Mouse (Mus musculus): ENCODE measurements around the gene Sstr2. TPM values are rescaled to one million over a fixed set of nuclear protein-coding genes. Genes with fewer than 3 reads are reported as not detected.
A peak's percentile ranks its signal among the peaks of the same experiment; 100 is the strongest.
"Not testable (repeated sequence)": the region's sequence is repeated elsewhere in the genome, so short reads cannot be mapped to it uniquely, and the experiment has no call there.

The Sstr2 gene
- polyA plus RNA-seq, 1 experiment from 2014 or later, result 28.1 TPM

DNA sequence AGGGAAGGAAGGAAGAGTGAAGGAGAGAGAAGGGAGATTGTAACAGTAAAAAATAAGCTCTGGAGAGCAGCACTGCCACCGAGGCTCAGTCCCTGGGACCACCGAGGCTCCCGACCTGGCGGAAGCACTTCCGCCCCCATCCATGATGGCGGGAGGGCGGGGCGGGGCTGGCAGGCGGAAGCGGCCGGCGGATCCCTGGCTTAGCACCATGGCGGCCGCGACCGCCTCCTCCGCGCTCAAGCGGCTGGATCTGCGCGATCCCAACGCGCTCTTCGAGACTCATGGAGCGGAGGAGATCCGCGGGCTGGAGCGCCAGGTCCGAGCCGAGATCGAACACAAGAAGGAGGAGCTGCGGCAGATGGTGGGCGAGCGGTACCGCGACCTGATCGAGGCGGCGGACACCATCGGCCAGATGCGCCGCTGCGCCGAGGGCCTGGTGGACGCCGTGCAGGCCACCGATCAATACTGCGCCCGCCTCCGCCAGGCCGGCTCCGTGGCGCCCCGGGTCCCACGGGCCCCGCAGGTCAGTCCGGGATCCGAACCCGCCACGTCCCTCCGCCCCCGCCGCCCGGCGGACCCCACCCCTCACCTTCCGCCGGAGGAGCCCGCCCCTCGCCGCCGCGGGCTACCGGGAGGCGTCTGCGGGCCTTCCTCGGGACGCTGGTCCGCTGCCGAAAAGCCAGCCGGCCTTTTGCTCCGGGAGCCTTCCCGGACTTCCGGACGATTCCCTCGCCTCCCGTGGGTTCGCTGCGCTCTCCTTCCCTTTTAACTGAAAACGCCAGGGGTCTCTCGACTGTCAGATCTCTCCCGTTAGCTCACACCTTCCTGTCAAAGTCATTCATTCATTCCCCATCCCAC lies 30.4 kb downstream of the Sstr2 start, which contains the start of gene Slc39a11:
Slc39a11 (minus strand) TSS at position 727 of the 858 bp plus-strand sequence.
- H3K27me3 ChIP-seq, result no peaks in the 10 kb centered on the region
- H3K4me3 ChIP-seq, result peak within 1 kb of the TSS; percentile 91
- H3K9me3 ChIP-seq, result no peaks in the 10 kb centered on the region
- H3K4me1 ChIP-seq (replicated peaks), result peaks cover 35% of the 10 kb centered on the region
- H3K27ac ChIP-seq (replicated peaks), result peak within 1 kb of the TSS; percentile 94
- H3K9ac ChIP-seq, result peak within 1 kb of the TSS; percentile 96
- H3K4me2 ChIP-seq, result peak within 1 kb of the TSS; percentile 66
- peaks cover 27% of the 10 kb centered on the region for H3K36me3 ChIP-seq
- ATAC-seq (ENCODE audit: low FRiP score, low read depth), result peak; percentile 76
- WGBS, result 0% methylated on average over 88 of the region's 91 CpGs

DNA sequence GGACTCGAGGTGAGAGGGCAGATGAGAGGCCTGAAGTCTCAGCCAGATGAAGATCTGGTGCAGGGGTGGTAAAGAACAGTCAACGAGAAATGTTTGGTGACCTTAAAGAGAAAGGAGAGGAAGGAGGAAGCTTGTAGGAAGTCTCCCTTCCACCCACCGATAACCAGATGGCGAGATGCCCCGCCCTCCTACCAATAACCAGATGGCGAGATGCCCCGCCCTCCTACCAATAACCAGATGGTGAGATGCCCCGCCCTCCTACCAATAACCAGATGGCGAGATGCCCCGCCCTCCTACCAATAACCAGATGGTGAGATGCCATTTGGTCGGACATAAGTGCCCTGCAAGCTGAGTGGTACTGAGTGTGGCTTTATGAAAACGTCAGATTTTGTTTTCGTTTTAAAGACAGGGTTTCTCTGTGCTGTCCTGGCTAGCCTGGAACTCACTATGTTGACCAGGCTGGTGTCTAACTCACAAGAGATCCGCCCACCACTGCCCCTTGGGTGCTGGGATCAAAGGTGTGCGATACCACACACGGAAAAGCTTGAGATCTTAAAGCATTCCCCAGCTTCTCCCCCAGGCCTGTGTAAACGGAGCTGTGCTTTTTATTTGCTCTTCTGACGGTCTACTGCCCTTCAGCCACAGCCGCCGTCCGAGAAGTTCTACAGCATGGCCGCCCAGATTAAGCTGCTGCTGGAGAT lies 32.2 kb downstream of the Sstr2 start:
- Histone ChIP-seq H3K9ac (no peak overlapping the region), H3K36me3 (peaks cover 39% of the 10 kb centered on the region), H3K27ac (replicated peaks) (peak overlapping the region; percentile 55; the same call in 1 of the 2 replicates), H3K4me3 (no peak overlapping the region), H3K9me3 (no peaks in the 10 kb centered on the region), H3K4me2 (peak overlapping the region; percentile 66), H3K4me1 (replicated peaks) (peaks cover 42% of the 10 kb centered on the region), H3K27me3 (no peaks in the 10 kb centered on the region)
- WGBS, result 61% methylated on average over 22 of the region's 22 CpGs
- ATAC-seq (ENCODE audit: low FRiP score, low read depth), result 0 out of 2 replicates have a peak, but pooled peaks have one; percentile 7

DNA sequence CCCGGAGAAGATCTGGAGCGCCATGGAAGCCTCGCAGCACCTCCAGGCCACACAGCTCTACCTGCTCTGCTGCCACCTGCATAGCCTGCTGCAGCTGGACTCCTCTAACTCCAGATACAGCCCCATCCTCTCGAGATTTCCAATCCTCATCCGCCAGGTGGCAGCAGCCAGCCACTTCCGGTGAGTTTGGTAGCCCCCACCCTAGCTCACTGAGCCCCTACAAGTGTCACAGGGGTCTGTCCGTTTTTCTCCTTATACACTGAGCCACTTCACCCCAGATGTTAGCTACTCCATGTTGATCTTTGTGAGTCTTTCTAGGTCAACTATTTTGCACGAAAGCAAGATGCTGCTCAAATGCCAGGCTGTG lies 32.7 kb downstream of the Sstr2 start:
- ATAC-seq (ENCODE audit: low FRiP score, low read depth), result no peak
- Histone ChIP-seq H3K4me2 (0 out of 2 replicates have a peak overlapping the region, but pooled peaks have one; percentile 10), H3K27ac (replicated peaks) (no peak overlapping the region)

DNA sequence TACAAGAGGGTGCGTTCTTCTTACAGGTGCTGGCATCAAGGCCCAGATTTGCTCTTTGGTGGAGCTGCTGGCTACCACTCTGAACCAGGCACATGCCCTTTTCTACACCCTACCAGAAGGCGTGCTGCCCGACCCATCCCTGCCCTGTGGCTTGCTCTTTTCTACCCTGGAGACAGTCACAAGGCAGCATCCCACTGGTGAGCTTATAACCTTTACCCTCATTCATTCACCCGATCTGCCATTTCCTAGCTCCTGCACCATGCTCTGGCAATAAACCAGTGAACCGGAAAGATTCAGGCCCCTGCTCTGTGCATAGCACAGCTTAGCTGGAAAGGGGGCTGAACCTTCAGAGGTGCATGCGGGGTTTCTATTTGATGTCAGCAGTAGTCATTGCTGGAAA lies 33.4 kb downstream of the Sstr2 start:
- H3K4me1 ChIP-seq (replicated peaks), result peaks cover 54% of the 10 kb centered on the region
- no peak overlapping the region for H3K27ac ChIP-seq (replicated peaks)
- no peaks in the 10 kb centered on the region for H3K9me3 ChIP-seq
- 88% methylated on average over 6 of the region's 6 CpGs for WGBS
- no peak for ATAC-seq (ENCODE audit: low FRiP score, low read depth)
- no peak overlapping the region for H3K4me2 ChIP-seq
- H3K4me3 ChIP-seq, result no peak overlapping the region
- H3K36me3 ChIP-seq, result peaks cover 51% of the 10 kb centered on the region
- no peak overlapping the region for H3K9ac ChIP-seq
- H3K27me3 ChIP-seq, result no peaks in the 10 kb centered on the region

More for the DNA sequence above, 32.7 kb downstream of the Sstr2 start:
- no peak overlapping the region for H3K4me3 ChIP-seq
- no peaks in the 10 kb centered on the region for H3K27me3 ChIP-seq
- no peak overlapping the region for H3K9ac ChIP-seq
- H3K36me3 ChIP-seq, result peaks cover 44% of the 10 kb centered on the region
- no peaks in the 10 kb centered on the region for H3K9me3 ChIP-seq
- 44% methylated on average over 8 of the region's 8 CpGs for WGBS
- H3K4me1 ChIP-seq (replicated peaks), result peaks cover 47% of the 10 kb centered on the region

DNA sequence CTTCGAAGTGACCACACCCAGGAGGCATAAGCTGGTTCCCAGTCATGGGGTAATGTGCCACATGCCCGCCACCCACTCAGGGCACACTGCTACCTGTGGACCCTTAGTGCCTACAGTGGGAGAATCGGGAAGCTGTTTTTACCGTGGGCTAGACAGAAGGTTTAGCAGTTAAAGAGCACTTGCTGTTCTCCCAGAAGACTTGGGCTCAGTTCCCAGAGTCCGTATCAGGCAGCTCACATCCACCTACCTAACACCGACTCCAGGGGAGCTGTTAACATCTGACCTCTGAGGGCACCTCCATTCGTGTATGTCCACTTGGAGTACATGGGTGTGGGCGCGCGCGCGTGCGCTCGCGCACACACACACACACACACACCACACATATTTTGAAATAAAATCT lies 35.0 kb downstream of the Sstr2 start:
- H3K4me1 ChIP-seq (replicated peaks), result peaks cover 43% of the 10 kb centered on the region
- H3K36me3 ChIP-seq, result peaks cover 65% of the 10 kb centered on the region
- no peak for ATAC-seq (ENCODE audit: low FRiP score, low read depth)
- 95% methylated on average over 15 of the region's 15 CpGs for WGBS
- no peaks in the 10 kb centered on the region for H3K9me3 ChIP-seq
- H3K4me3 ChIP-seq, result no peak overlapping the region
- no peak overlapping the region for H3K27ac ChIP-seq (replicated peaks)
- no peak overlapping the region for H3K9ac ChIP-seq
- H3K27me3 ChIP-seq, result no peaks in the 10 kb centered on the region
- no peak overlapping the region for H3K4me2 ChIP-seq

DNA sequence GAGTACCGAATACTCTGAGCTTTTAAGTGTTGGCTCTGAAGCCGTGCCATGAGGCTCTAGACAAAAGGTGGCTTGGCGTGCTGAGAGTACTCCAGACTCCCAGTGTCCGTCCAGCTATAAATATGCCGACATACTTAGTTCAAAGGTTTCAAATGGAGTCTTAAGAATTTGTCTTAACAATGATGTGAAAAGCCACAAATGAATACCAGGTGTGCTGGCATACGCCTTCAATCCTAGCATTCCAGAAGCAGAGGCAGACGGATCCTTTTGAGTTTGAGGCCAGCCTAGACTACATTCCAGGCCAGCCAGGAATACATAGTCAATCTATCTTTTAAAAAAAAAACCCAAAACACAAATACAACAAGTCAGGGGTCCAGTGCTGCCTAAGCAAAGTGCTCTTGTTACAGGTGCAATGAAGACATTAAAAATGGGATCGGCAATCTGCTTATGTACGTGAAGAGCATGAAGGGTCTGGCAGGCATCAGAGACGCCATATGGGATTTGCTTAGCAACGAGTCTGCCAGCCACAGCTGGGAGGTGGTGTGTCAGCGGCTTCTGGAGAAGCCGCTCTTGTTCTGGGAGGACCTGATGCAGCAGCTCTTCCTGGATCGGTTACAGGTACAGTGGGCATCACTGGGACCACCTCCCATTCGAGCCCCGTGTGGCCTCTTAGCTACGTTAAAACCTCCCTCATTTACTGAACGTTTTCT lies 35.6 kb downstream of the Sstr2 start:
- 71% methylated on average over 18 of the region's 18 CpGs for WGBS
- Histone ChIP-seq H3K4me3 (no peak overlapping the region), H3K27me3 (no peaks in the 10 kb centered on the region), H3K4me1 (replicated peaks) (peaks cover 42% of the 10 kb centered on the region), H3K36me3 (peaks cover 71% of the 10 kb centered on the region), H3K9ac (no peak overlapping the region), H3K4me2 (no peak overlapping the region), H3K27ac (replicated peaks) (no peak overlapping the region), H3K9me3 (no peaks in the 10 kb centered on the region)
- no peak for ATAC-seq (ENCODE audit: low FRiP score, low read depth)

DNA sequence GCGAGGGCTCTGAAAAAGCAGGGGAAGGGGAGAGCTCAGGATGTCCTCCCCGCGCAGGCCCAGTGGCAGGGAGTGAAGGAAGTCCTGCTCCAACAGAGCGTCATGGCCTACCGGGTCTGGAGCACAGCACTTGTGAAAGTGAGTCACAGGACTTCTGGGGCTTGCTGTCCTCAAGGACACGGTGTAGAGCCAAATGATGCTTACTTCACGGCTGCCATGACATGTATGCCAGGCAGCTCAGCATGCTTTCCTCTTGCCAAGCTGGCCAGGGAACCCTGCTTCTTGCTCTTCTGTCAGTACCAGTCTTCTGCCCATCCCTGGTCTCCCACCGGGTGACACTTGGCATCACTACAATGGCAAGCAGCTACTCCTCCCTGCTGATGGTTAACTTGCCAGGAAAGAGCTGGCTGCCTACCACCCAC lies 37.4 kb downstream of the Sstr2 start:
- H3K9ac ChIP-seq, result no peak overlapping the region
- peaks cover 27% of the 10 kb centered on the region for H3K4me1 ChIP-seq (replicated peaks)
- peak; percentile 70 for ATAC-seq (ENCODE audit: low FRiP score, low read depth)
- H3K4me2 ChIP-seq, result no peak overlapping the region
- H3K9me3 ChIP-seq, result no peaks in the 10 kb centered on the region
- H3K27ac ChIP-seq (replicated peaks), result peak overlapping the region; percentile 55
- whole genome bisulfite sequencing, result 68% methylated on average over 8 of the region's 8 CpGs
- no peaks in the 10 kb centered on the region for H3K27me3 ChIP-seq
- no peak overlapping the region for H3K4me3 ChIP-seq
- peaks cover 87% of the 10 kb centered on the region for H3K36me3 ChIP-seq

DNA sequence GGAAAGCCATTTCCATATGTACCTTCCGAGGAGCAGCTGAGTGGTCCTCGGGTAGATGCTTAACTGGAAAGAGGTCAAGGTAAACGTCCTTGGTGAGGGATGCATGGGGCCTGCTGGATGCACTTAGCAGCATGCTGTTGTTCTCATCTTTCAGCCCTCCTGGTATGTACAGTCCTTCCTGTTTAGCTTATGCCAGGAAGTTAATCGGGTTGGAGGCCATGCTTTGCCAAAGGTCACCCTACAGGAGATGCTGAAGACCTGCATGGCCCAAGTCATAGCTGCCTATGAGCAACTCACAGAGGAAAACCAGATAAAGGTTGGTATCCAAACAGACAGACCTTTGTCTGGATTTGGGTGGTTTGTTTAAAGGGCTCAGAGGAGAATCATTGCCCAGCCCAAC lies 38.1 kb downstream of the Sstr2 start:
- WGBS, result 75% methylated on average over 4 of the region's 4 CpGs
- no peak overlapping the region for H3K4me3 ChIP-seq
- H3K9ac ChIP-seq, result no peak overlapping the region
- H3K27me3 ChIP-seq, result no peaks in the 10 kb centered on the region
- H3K36me3 ChIP-seq, result peaks cover 91% of the 10 kb centered on the region
- ATAC-seq (ENCODE audit: low FRiP score, low read depth), result peak; percentile 9; the same call in 1 of the 2 replicates
- peaks cover 21% of the 10 kb centered on the region for H3K4me1 ChIP-seq (replicated peaks)
- H3K4me2 ChIP-seq, result no peak overlapping the region
- no peaks in the 10 kb centered on the region for H3K9me3 ChIP-seq
- 0 out of 2 replicates have a peak overlapping the region, but pooled peaks have one; percentile 17 for H3K27ac ChIP-seq (replicated peaks)

DNA sequence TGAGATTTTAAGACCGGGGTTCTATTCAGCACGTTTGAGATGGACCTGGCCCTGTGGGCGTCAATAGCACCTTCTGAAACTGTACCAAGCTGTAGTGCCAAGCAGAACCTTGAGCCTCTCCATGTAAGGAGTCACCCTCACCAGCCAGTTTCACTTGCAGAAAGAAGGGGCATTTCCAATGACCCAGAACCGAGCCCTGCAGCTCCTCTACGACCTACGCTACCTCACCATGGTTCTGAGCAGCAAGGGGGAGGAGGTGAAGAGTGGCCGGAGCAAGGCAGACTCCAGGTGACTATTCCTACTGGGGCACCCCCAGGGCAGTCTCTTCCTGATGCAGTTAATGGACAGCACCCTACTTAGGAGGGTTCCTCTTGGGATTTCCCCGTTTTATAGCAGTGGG lies 39.2 kb downstream of the Sstr2 start:
- no peaks in the 10 kb centered on the region for H3K27me3 ChIP-seq
- H3K9me3 ChIP-seq, result no peaks in the 10 kb centered on the region
- 91% methylated on average over 8 of the region's 8 CpGs for WGBS
- H3K9ac ChIP-seq, result no peak overlapping the region
- no peak overlapping the region for H3K4me3 ChIP-seq
- H3K27ac ChIP-seq (replicated peaks), result no peak overlapping the region
- no peak overlapping the region for H3K4me2 ChIP-seq
- peaks cover 20% of the 10 kb centered on the region for H3K4me1 ChIP-seq (replicated peaks)
- peaks cover 89% of the 10 kb centered on the region for H3K36me3 ChIP-seq
- no peak for ATAC-seq (ENCODE audit: low FRiP score, low read depth)

DNA sequence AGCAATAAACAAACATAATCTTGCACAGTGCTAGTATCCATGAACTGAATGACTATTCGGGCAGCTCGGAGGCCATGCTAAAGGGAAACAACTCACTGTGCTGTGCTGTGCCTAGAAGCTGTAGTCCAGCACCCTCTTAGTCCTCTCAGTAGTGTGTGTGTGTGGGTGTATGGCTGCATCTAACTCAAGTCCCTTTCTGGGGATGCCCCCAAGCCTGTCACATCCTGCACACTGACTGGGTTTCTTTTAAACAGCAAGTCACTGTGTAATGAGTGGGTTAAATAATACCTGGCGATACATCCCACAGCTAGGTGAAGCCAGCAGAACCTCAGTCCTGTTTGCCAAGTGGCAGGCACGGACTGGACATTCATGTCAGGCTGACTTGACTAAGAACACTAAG lies 39.6 kb downstream of the Sstr2 start:
- Histone ChIP-seq H3K4me1 (replicated peaks) (peaks cover 20% of the 10 kb centered on the region), H3K27me3 (no peaks in the 10 kb centered on the region), H3K4me3 (no peak overlapping the region), H3K4me2 (no peak overlapping the region), H3K36me3 (peaks cover 89% of the 10 kb centered on the region), H3K9me3 (no peaks in the 10 kb centered on the region), H3K27ac (replicated peaks) (no peak overlapping the region), H3K9ac (no peak overlapping the region)
- ATAC-seq (ENCODE audit: low FRiP score, low read depth), result no peak
- WGBS, result 94% methylated on average over 4 of the region's 4 CpGs

DNA sequence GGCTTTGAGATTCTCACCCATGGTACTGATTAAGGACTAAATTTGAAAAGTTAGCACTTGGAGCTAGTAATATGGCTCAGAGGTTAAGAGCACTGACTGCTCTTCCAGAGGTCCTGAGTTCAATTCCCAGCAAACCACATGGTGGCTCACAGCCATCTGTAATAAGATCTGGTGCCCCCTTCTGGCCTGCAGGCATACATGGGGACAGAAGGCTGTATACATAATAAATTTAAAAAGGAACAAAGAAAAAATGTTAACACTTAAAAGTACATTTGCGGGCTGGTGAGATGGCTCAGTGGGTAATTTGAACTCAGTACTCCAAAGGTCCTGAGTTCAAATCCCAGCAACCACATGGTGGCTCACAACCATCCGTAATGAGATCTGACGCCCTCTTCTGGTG lies 41.1 kb downstream of the Sstr2 start:
- peaks cover 83% of the 10 kb centered on the region for H3K36me3 ChIP-seq
- not testable (repeated sequence) for H3K4me3 ChIP-seq; H3K9me3 ChIP-seq; H3K9ac ChIP-seq; H3K4me2 ChIP-seq; H3K27ac ChIP-seq (replicated peaks); ATAC-seq (ENCODE audit: low FRiP score, low read depth); H3K27me3 ChIP-seq
- peaks cover 20% of the 10 kb centered on the region for H3K4me1 ChIP-seq (replicated peaks)
- 99% methylated on average over 3 of the region's 3 CpGs for WGBS

DNA sequence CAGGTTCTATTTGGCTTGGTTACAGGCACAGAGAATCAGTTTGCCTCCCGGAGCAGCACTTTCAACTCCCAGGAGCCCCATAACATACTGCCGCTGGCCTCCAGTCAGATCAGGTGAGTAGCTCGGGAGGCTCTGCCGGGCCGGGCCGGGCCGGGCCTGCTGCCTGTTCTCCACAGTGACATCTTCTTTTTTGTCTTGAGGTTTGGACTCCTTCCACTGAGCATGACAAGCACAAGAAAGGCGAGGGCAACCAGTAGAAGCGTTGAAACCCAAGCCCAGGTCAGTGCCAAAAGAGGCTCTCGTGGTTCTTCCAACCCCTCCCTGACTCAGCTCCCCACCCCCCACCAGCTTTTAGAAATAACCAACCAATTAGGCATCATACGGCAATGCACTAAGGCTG lies 41.8 kb downstream of the Sstr2 start:
- Histone ChIP-seq H3K4me1 (replicated peaks) (peaks cover 18% of the 10 kb centered on the region), H3K27me3 (no peaks in the 10 kb centered on the region), H3K9ac (no peak overlapping the region), H3K4me2 (no peak overlapping the region), H3K4me3 (no peak overlapping the region), H3K27ac (replicated peaks) (no peak overlapping the region), H3K9me3 (no peaks in the 10 kb centered on the region), H3K36me3 (peaks cover 77% of the 10 kb centered on the region)
- WGBS, result 87% methylated on average over 11 of the region's 11 CpGs
- ATAC-seq (ENCODE audit: low FRiP score, low read depth), result no peak
